Mouse (Mus musculus): ENCODE results near the gene Efcc1. TPM values are rescaled to one million over a fixed set of nuclear protein-coding genes. Genes with fewer than 3 reads are reported as not detected.

The Efcc1 gene
- polyA plus RNA-seq, 1 experiment from 2014 or later = 0.80 TPM

GRCm38 (mm10) chr6:87740496-87740895 lies 9.8 kb downstream of the Efcc1 start:
- Histone ChIP-seq H3K4me3 (ENCODE audit: low read length) (no peak overlapping the region), H3K36me3 (ENCODE audit: control insufficient read depth, insufficient read depth) (no peaks in the 10 kb centered on the region), H3K4me1 (ENCODE audit: control insufficient read depth, insufficient read depth, low read length) (peaks cover 6% of the 10 kb centered on the region; the same call in 1 of the 2 replicates), H3K27ac (ENCODE audit: low read length) (no peak overlapping the region), H3K4me2 (ENCODE audit: low read depth, low read length) (no peak overlapping the region), H3K9me3 (replicated peaks; ENCODE audit: control insufficient read depth, low read length) (no peaks in the 10 kb centered on the region), H3K27me3 (ENCODE audit: control insufficient read depth, insufficient read depth, low read length) (no peaks in the 10 kb centered on the region), H3K9ac (ENCODE audit: low read length) (no peak overlapping the region)
- no peak for ATAC-seq (replicated peaks; ENCODE audit: extremely low read depth, insufficient read depth, low FRiP score)

GRCm38 (mm10) chr6:87741978-87742377 lies 11.3 kb downstream of the Efcc1 start:
- peaks cover 6% of the 10 kb centered on the region; the same call in 1 of the 2 replicates for H3K4me1 ChIP-seq (ENCODE audit: control insufficient read depth, insufficient read depth, low read length)
- 64% methylated on average over 8 of the region's 8 CpGs for WGBS
- ATAC-seq (replicated peaks; ENCODE audit: extremely low read depth, insufficient read depth, low FRiP score) = no peak

DNA sequence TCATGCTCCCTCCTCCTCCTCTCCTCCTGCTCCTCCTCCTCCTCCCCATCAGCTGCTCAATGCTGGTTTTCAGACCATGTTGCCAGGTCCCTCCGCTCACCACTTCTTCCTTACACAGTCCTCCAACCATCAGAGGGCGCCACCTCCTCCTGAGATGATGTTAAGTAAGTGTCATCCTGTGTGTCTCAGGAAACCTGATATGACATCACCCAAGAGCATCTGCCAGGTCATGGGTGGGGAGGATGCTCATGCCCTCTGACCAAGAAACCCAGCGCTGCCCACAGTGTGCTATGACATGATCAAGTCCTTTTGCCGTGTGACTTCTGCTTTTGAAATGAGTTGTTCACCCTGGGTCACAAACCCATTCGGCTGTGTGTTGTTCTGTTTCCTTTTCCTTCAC lies 12.1 kb downstream of the Efcc1 start:
- no peak for ATAC-seq (replicated peaks; ENCODE audit: extremely low read depth, insufficient read depth, low FRiP score)

More at GRCm38 (mm10) chr6:87741978-87742377, 11.3 kb downstream of the Efcc1 start:
- Histone ChIP-seq H3K4me2 (ENCODE audit: low read depth, low read length) (no peak overlapping the region), H3K9me3 (replicated peaks; ENCODE audit: control insufficient read depth, low read length) (no peaks in the 10 kb centered on the region), H3K36me3 (ENCODE audit: control insufficient read depth, insufficient read depth) (no peaks in the 10 kb centered on the region), H3K9ac (ENCODE audit: low read length) (no peak overlapping the region), H3K4me3 (ENCODE audit: low read length) (no peak overlapping the region), H3K27me3 (ENCODE audit: control insufficient read depth, insufficient read depth, low read length) (no peaks in the 10 kb centered on the region), H3K27ac (ENCODE audit: low read length) (no peak overlapping the region)

DNA sequence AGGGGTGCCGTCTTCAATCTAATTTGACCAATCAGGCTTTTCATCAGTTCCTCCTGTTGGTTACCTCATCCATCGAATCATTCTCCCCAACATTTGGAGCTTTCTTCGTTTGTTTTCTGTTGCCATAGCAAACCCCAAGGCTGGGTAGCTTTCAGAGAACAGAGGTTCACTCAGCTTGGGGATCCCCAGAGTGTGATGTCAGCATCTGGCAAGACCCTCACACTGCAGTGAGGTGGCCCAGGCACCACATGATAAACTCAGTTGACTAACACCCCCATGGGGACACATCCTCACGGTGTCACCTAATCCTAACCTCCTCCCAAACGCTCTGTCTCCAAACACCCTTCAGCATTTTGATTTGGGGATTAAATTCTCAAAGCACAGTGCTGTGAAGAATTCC lies 12.6 kb downstream of the Efcc1 start:
- Histone ChIP-seq H3K9ac (ENCODE audit: low read length) (no peak overlapping the region), H3K4me3 (ENCODE audit: low read length) (no peak overlapping the region), H3K36me3 (ENCODE audit: control insufficient read depth, insufficient read depth) (no peaks in the 10 kb centered on the region), H3K9me3 (replicated peaks; ENCODE audit: control insufficient read depth, low read length) (no peaks in the 10 kb centered on the region), H3K27ac (ENCODE audit: low read length) (no peak overlapping the region), H3K4me2 (ENCODE audit: low read depth, low read length) (no peak overlapping the region), H3K27me3 (ENCODE audit: control insufficient read depth, insufficient read depth, low read length) (no peaks in the 10 kb centered on the region), H3K4me1 (ENCODE audit: control insufficient read depth, insufficient read depth, low read length) (peaks cover 6% of the 10 kb centered on the region; the same call in 1 of the 2 replicates)
- no peak for ATAC-seq (replicated peaks; ENCODE audit: extremely low read depth, insufficient read depth, low FRiP score)
- 69% methylated on average over 5 of the region's 5 CpGs for WGBS

More for the DNA sequence above, 12.1 kb downstream of the Efcc1 start:
- H3K36me3 ChIP-seq (ENCODE audit: control insufficient read depth, insufficient read depth) = no peaks in the 10 kb centered on the region
- 85% methylated on average over 5 of the region's 5 CpGs for WGBS
- H3K9me3 ChIP-seq (replicated peaks; ENCODE audit: control insufficient read depth, low read length) = no peaks in the 10 kb centered on the region
- peaks cover 6% of the 10 kb centered on the region; the same call in 1 of the 2 replicates for H3K4me1 ChIP-seq (ENCODE audit: control insufficient read depth, insufficient read depth, low read length)
- no peak overlapping the region for H3K27ac ChIP-seq (ENCODE audit: low read length)
- H3K9ac ChIP-seq (ENCODE audit: low read length) = no peak overlapping the region
- no peak overlapping the region for H3K4me2 ChIP-seq (ENCODE audit: low read depth, low read length)
- no peak overlapping the region for H3K4me3 ChIP-seq (ENCODE audit: low read length)
- H3K27me3 ChIP-seq (ENCODE audit: control insufficient read depth, insufficient read depth, low read length) = no peaks in the 10 kb centered on the region

DNA sequence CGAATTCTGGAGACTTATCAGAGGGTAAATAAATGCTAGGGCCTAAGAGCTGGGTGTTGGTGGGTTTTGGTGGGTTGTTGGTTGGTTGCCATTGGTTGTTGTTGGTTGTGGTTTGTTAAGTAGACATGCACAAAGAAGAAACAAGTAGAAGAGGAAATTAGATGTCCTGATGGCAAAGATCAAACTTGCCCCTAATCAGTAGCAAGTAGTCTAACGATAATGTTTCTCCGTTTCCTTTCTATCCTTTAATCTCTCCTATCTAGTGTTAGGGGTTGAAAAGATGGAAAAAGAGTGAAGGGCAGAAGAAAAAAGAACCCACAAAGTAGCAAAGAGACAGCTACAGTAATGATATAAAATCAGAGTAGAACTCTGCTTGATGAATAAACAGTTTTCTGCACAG lies 14.0 kb downstream of the Efcc1 start:
- no peak overlapping the region for H3K9ac ChIP-seq (ENCODE audit: low read length)
- H3K4me2 ChIP-seq (ENCODE audit: low read depth, low read length) = no peak overlapping the region
- peaks cover 4% of the 10 kb centered on the region; the same call in 1 of the 2 replicates for H3K4me1 ChIP-seq (ENCODE audit: control insufficient read depth, insufficient read depth, low read length)
- H3K9me3 ChIP-seq (replicated peaks; ENCODE audit: control insufficient read depth, low read length) = no peaks in the 10 kb centered on the region
- no peak overlapping the region for H3K4me3 ChIP-seq (ENCODE audit: low read length)
- no peaks in the 10 kb centered on the region for H3K27me3 ChIP-seq (ENCODE audit: control insufficient read depth, insufficient read depth, low read length)
- no peaks in the 10 kb centered on the region for H3K36me3 ChIP-seq (ENCODE audit: control insufficient read depth, insufficient read depth)
- H3K27ac ChIP-seq (ENCODE audit: low read length) = no peak overlapping the region
- no peak for ATAC-seq (replicated peaks; ENCODE audit: extremely low read depth, insufficient read depth, low FRiP score)
- 68% methylated on average over 3 of the region's 3 CpGs for WGBS

- Histone ChIP-seq H3K9ac (ENCODE audit: low read length) (no peak overlapping the region), H3K36me3 (ENCODE audit: control insufficient read depth, insufficient read depth) (no peaks in the 10 kb centered on the region), H3K4me1 (ENCODE audit: control insufficient read depth, insufficient read depth, low read length) (no peaks in the 10 kb centered on the region; the same call in 1 of the 2 replicates), H3K27ac (ENCODE audit: low read length) (no peak overlapping the region), H3K9me3 (replicated peaks; ENCODE audit: control insufficient read depth, low read length) (no peaks in the 10 kb centered on the region), H3K4me3 (ENCODE audit: low read length) (no peak overlapping the region), H3K27me3 (ENCODE audit: control insufficient read depth, insufficient read depth, low read length) (no peaks in the 10 kb centered on the region), H3K4me2 (ENCODE audit: low read depth, low read length) (no peak overlapping the region)
- ATAC-seq (replicated peaks; ENCODE audit: extremely low read depth, insufficient read depth, low FRiP score) = no peak
- WGBS = 17% methylated on average over 1 of the region's 1 CpGs
Observed at GRCm38 (mm10) chr6:87745301-87745700, 14.6 kb downstream of the Efcc1 start.

- Histone ChIP-seq H3K4me2 (ENCODE audit: low read depth, low read length) (no peak overlapping the region), H3K27me3 (ENCODE audit: control insufficient read depth, insufficient read depth, low read length) (no peaks in the 10 kb centered on the region), H3K4me3 (ENCODE audit: low read length) (no peak overlapping the region), H3K4me1 (ENCODE audit: control insufficient read depth, insufficient read depth, low read length) (no peaks in the 10 kb centered on the region), H3K9ac (ENCODE audit: low read length) (no peak overlapping the region), H3K9me3 (replicated peaks; ENCODE audit: control insufficient read depth, low read length) (no peaks in the 10 kb centered on the region), H3K36me3 (ENCODE audit: control insufficient read depth, insufficient read depth) (no peaks in the 10 kb centered on the region), H3K27ac (ENCODE audit: low read length) (no peak overlapping the region)
- 47% methylated on average over 3 of the region's 3 CpGs for whole genome bisulfite sequencing
- ATAC-seq (replicated peaks; ENCODE audit: extremely low read depth, insufficient read depth, low FRiP score) = no peak
Observed at GRCm38 (mm10) chr6:87746059-87746458, 15.4 kb downstream of the Efcc1 start.

- Histone ChIP-seq H3K4me1 (ENCODE audit: control insufficient read depth, insufficient read depth, low read length) (no peaks in the 10 kb centered on the region), H3K4me3 (ENCODE audit: low read length) (no peak overlapping the region), H3K9ac (ENCODE audit: low read length) (no peak overlapping the region), H3K36me3 (ENCODE audit: control insufficient read depth, insufficient read depth) (no peaks in the 10 kb centered on the region), H3K4me2 (ENCODE audit: low read depth, low read length) (no peak overlapping the region), H3K27ac (ENCODE audit: low read length) (no peak overlapping the region), H3K27me3 (ENCODE audit: control insufficient read depth, insufficient read depth, low read length) (no peaks in the 10 kb centered on the region), H3K9me3 (replicated peaks; ENCODE audit: control insufficient read depth, low read length) (no peaks in the 10 kb centered on the region)
- 62% methylated on average over 2 of the region's 2 CpGs for WGBS
- no peak for ATAC-seq (replicated peaks; ENCODE audit: extremely low read depth, insufficient read depth, low FRiP score)
Observed at GRCm38 (mm10) chr6:87746849-87747248, 16.2 kb downstream of the Efcc1 start.

GRCm38 (mm10) chr6:87748078-87748477 lies 17.4 kb downstream of the Efcc1 start:
- no peaks in the 10 kb centered on the region for H3K27me3 ChIP-seq (ENCODE audit: control insufficient read depth, insufficient read depth, low read length)
- no peak overlapping the region for H3K4me2 ChIP-seq (ENCODE audit: low read depth, low read length)
- H3K9me3 ChIP-seq (replicated peaks; ENCODE audit: control insufficient read depth, low read length) = no peaks in the 10 kb centered on the region
- H3K4me1 ChIP-seq (ENCODE audit: control insufficient read depth, insufficient read depth, low read length) = no peaks in the 10 kb centered on the region
- WGBS = 78% methylated on average over 2 of the region's 2 CpGs
- no peaks in the 10 kb centered on the region for H3K36me3 ChIP-seq (ENCODE audit: control insufficient read depth, insufficient read depth)
- ATAC-seq (replicated peaks; ENCODE audit: extremely low read depth, insufficient read depth, low FRiP score) = no peak
- no peak overlapping the region for H3K9ac ChIP-seq (ENCODE audit: low read length)
- no peak overlapping the region for H3K4me3 ChIP-seq (ENCODE audit: low read length)
- no peak overlapping the region for H3K27ac ChIP-seq (ENCODE audit: low read length)

Data from heart, embryonic 16.5 days (tissue).